Comparison of ENCODE assay signal across 8 mouse cellular contexts in the genomic region with DNA sequence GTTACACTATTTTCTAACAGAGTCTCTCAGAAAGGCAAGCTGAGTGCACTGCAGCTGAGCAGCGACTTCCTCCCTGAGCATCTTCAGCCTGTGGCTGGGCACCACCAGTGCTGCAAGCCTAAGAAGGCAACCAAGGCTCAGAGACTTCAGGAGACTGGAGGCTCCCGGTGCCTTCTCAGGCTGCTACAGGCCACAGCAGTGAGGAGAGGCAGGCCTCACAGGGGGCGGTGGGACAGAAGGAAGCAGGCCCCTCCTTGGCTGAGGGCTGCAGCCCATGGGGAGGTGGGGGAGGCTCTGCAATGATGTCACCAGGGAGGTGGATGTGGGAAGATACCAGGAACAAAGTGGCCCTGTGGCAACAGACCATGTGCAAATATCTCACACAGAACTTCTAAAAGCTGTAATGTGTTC. TPM values are rescaled to one million over a fixed set of nuclear protein-coding genes. Genes with fewer than 3 reads are reported as not detected.
DNase-seq lines count a peak whose midpoint lies in the region; ATAC-seq lines count a peak whose summit lies in the region.

No protein-coding gene starts in this region.

- DNase-seq in cerebellum, adult 11 months: no peak
- no peak for DNase-seq in lung, postnatal 10 days
- DNase-seq in heart, postnatal 14 days: peak; percentile 13 to 14
- no peak for DNase-seq in adrenal gland, postnatal 14 days

- 33% methylated on average over 3 of the region's 3 CpGs for WGBS in lung, embryonic 16.5 days
- whole genome bisulfite sequencing in midbrain, embryonic 16.5 days: 31% methylated on average over 3 of the region's 3 CpGs

- H3K4me1 ChIP-seq in lung, embryonic 16.5 days (replicated peaks; ENCODE audit: control insufficient read depth, insufficient read depth, low read length): no peaks in the 10 kb centered on the region
- peaks cover 25% of the 10 kb centered on the region for H3K4me1 ChIP-seq in midbrain, embryonic 16.5 days (ENCODE audit: control insufficient read depth, insufficient read depth, low read length)

- no peaks in the 10 kb centered on the region for H3K27me3 ChIP-seq in lung, embryonic 16.5 days (ENCODE audit: control insufficient read depth, insufficient read depth, low read depth, low read length)
- H3K27me3 ChIP-seq in midbrain, embryonic 16.5 days (ENCODE audit: control insufficient read depth, insufficient read depth, low read depth, low read length): no peaks in the 10 kb centered on the region

- peak; percentile 9; the same call in 1 of the 2 replicates for ATAC-seq in cerebellum, adult (ENCODE audit: insufficient number of reproducible peaks, low FRiP score, low TSS enrichment)
- no peak for ATAC-seq in lung, embryonic 16.5 days (ENCODE audit: low read depth)
- ATAC-seq in midbrain, embryonic 16.5 days: peak; percentile 59
- ATAC-seq in erythroblast, adult 5-6 weeks (replicated peaks; ENCODE audit: low FRiP score, poor library complexity, severe bottlenecking): no peak

- intact Hi-C loops in heart, postnatal 14 days (cut with DNase I): loop anchor here (5.0 kb wide), 1 partner anchor 132 kb away; no protein-coding TSS in a partner anchor

- peak overlapping the region; percentile 26; the same call in 1 of the 2 replicates for H3K27ac ChIP-seq in lung, embryonic 16.5 days (ENCODE audit: low read length)
- peak overlapping the region; percentile 92 for H3K27ac ChIP-seq in midbrain, embryonic 16.5 days (ENCODE audit: low read length)

- no peaks in the 10 kb centered on the region for H3K9me3 ChIP-seq in lung, embryonic 16.5 days (ENCODE audit: control insufficient read depth, low read length)
- no peaks in the 10 kb centered on the region for H3K9me3 ChIP-seq in midbrain, embryonic 16.5 days (replicated peaks; ENCODE audit: control insufficient read depth, low read length, poor library complexity, severe bottlenecking)

- no peak overlapping the region for H3K9ac ChIP-seq in lung, embryonic 16.5 days (ENCODE audit: low read length)
- peak overlapping the region; percentile 54; the same call in 1 of the 2 replicates for H3K9ac ChIP-seq in midbrain, embryonic 16.5 days (ENCODE audit: low read depth, low read length)

- H3K36me3 ChIP-seq in lung, embryonic 16.5 days (ENCODE audit: control insufficient read depth, insufficient read depth, low read length): no peaks in the 10 kb centered on the region; the same call in 1 of the 2 replicates
- no peaks in the 10 kb centered on the region for H3K36me3 ChIP-seq in midbrain, embryonic 16.5 days (ENCODE audit: control insufficient read depth, insufficient read depth, low read length)

- no peak overlapping the region for H3K4me2 ChIP-seq in lung, embryonic 16.5 days (ENCODE audit: low read depth, low read length)
- H3K4me2 ChIP-seq in midbrain, embryonic 16.5 days (ENCODE audit: low read length): no peak overlapping the region

- no peak overlapping the region for H3K4me3 ChIP-seq in lung, embryonic 16.5 days (ENCODE audit: low read length)
- no peak overlapping the region for H3K4me3 ChIP-seq in midbrain, embryonic 16.5 days (ENCODE audit: low read depth, low read length)

RNA-seq across cellular contexts. Expression of a gene that starts 25.1 kb away (rescaled TPM):
- 83.1 and 84.0 TPM in 2 replicates for polyA plus RNA-seq in lung, embryonic 16.5 days (2015; fragmentation: Nextera tagmentation; extraction: Ambion mirVana)
- 10 to 100 TPM; 36.3 to 38.9 TPM for total RNA-seq in heart, postnatal 14 days (2021)
- 24.6 and 24.9 TPM in 2 replicates for polyA plus RNA-seq in midbrain, embryonic 16.5 days (2015; fragmentation: Nextera tagmentation; extraction: Ambion mirVana)
- total RNA-seq in adrenal gland, postnatal 14 days (2021): 50.8 and 60.3 TPM in 2 replicates
- 17.1 and 33.6 TPM in 2 replicates for total RNA-seq in erythroblast, adult 5-6 weeks (2015; ENCODE audit: low replicate concordance)
- 4.9 and 5.2 TPM in 2 replicates for total RNA-seq in erythroblast, adult 5-6 weeks (2017; ENCODE audit: low replicate concordance)

RNA-seq across cellular contexts. Expression of a gene that starts 50.2 kb away (rescaled TPM):
- polyA plus RNA-seq in lung, embryonic 16.5 days (2015; fragmentation: Nextera tagmentation; extraction: Ambion mirVana): 40.3 and 40.6 TPM in 2 replicates
- 10 to 100 TPM; 21.6 to 24.9 TPM for total RNA-seq in heart, postnatal 14 days (2021)
- polyA plus RNA-seq in midbrain, embryonic 16.5 days (2015; fragmentation: Nextera tagmentation; extraction: Ambion mirVana): 43.1 and 43.6 TPM in 2 replicates
- total RNA-seq in adrenal gland, postnatal 14 days (2021): 34.4 and 34.5 TPM in 2 replicates
- 6.9 and 13.0 TPM in 2 replicates for total RNA-seq in erythroblast, adult 5-6 weeks (2015; ENCODE audit: low replicate concordance)
- total RNA-seq in erythroblast, adult 5-6 weeks (2017; ENCODE audit: low replicate concordance): 13.1 and 13.7 TPM in 2 replicates

RNA-seq across cellular contexts. Expression of a gene that starts 50.7 kb away (rescaled TPM):
- polyA plus RNA-seq in lung, embryonic 16.5 days (2015; fragmentation: Nextera tagmentation; extraction: Ambion mirVana): 29.6 and 30.8 TPM in 2 replicates
- total RNA-seq in heart, postnatal 14 days (2021): 1 to 10 TPM; 5.5 to 7.3 TPM
- 22.4 and 25.8 TPM in 2 replicates for polyA plus RNA-seq in midbrain, embryonic 16.5 days (2015; fragmentation: Nextera tagmentation; extraction: Ambion mirVana)
- 11.8 and 16.9 TPM in 2 replicates for total RNA-seq in adrenal gland, postnatal 14 days (2021)
- total RNA-seq in erythroblast, adult 5-6 weeks (2015; ENCODE audit: low replicate concordance): 2.1 and 10.4 TPM in 2 replicates
- 7.6 and 9.3 TPM in 2 replicates for total RNA-seq in erythroblast, adult 5-6 weeks (2017; ENCODE audit: low replicate concordance)

RNA-seq across cellular contexts. Expression of a gene that starts 51.5 kb away (rescaled TPM):
- 27.3 and 29.4 TPM in 2 replicates for polyA plus RNA-seq in lung, embryonic 16.5 days (2015; fragmentation: Nextera tagmentation; extraction: Ambion mirVana)
- 10 to 100 TPM in 1 of 2 experiments, 1 to 10 TPM in 1; 8.8 to 12.0 TPM for total RNA-seq in heart, postnatal 14 days (2021)
- 69.7 and 70.7 TPM in 2 replicates for polyA plus RNA-seq in midbrain, embryonic 16.5 days (2015; fragmentation: Nextera tagmentation; extraction: Ambion mirVana)
- total RNA-seq in adrenal gland, postnatal 14 days (2021): 18.5 and 18.6 TPM in 2 replicates
- 15.3 and 41.1 TPM in 2 replicates for total RNA-seq in erythroblast, adult 5-6 weeks (2015; ENCODE audit: low replicate concordance)
- 20.8 and 21.6 TPM in 2 replicates for total RNA-seq in erythroblast, adult 5-6 weeks (2017; ENCODE audit: low replicate concordance)

Comparison
In these comparisons a context has a peak if more than half of its experiments do, and no peak if none do; other contexts are left out.
1. ATAC-seq: peak in cerebellum, adult (single experiment) and midbrain, embryonic 16.5 days (single experiment); none in lung, embryonic 16.5 days (single experiment) and erythroblast, adult 5-6 weeks (single experiment).
2. DNase-seq: peak in heart, postnatal 14 days (2 of 2); none in cerebellum, adult 11 months (single experiment), lung, postnatal 10 days (single experiment) and adrenal gland, postnatal 14 days (single experiment).